Mouse (Mus musculus) c-Kit-negative CD71-positive TER-119-positive erythroid progenitor cells, embryonic 14.5 days (primary cell): ENCODE results near the gene Zfp266.
A peak's percentile ranks its signal among the peaks of the same experiment; 100 is the strongest.

Experiments
- DNase-seq: peaks from one replicate; pipeline ENCODE4 v3.0.0-alpha.2; 2013; ENCODE audit warnings: low read depth, low spot score

Gene Zfp266

GRCm38 (mm10) chr9:20492527-20493233 is 28.5 kb downstream of the Zfp266 start, which contains the start of gene Zfp426:
Gene Zfp426, minus strand, starts transcription at chr9:20492746.
- peak; percentile 91 for DNase-seq

- DNase-seq: peak; percentile 27
Observed at GRCm38 (mm10) chr9:20491858-20492526, 29.2 kb downstream of the Zfp266 start.

GRCm38 (mm10) chr9:20489536-20489935 is 31.7 kb downstream of the Zfp266 start:
- no peak for DNase-seq

- DNase-seq: no peak
Observed at GRCm38 (mm10) chr9:20479396-20479795, 41.8 kb downstream of the Zfp266 start.

- DNase-seq: no peak
Observed at GRCm38 (mm10) chr9:20476632-20477031, 44.6 kb downstream of the Zfp266 start.

- peak; percentile 56 for DNase-seq
Observed at GRCm38 (mm10) chr9:20466761-20467442, 54.3 kb downstream of the Zfp266 start.

GRCm38 (mm10) chr9:20459377-20460317 is 61.6 kb downstream of the Zfp266 start, which contains the start of gene Zfp26:
Gene Zfp26, minus strand, starts transcription at chr9:20460162.
- DNase-seq: peak; percentile 47

- DNase-seq: no peak
Observed at GRCm38 (mm10) chr9:20453647-20454046, 67.6 kb downstream of the Zfp266 start.

GRCm38 (mm10) chr9:20451493-20451892 is 69.7 kb downstream of the Zfp266 start:
- no peak for DNase-seq
